In genomic region chr7:16937312-16937711, GRCm38 (mm10) we compare ENCODE assay signal across 11 mouse cellular contexts. TPM values are rescaled to one million over a fixed set of nuclear protein-coding genes. Genes with fewer than 3 reads are reported as not detected.
DNase-seq lines count a peak whose midpoint lies in the region; ATAC-seq and TF ChIP-seq lines count a peak whose summit lies in the region.
"Had no signal": no experiment of that assay in that cellular context is flagged by ENCODE, and none has a peak within 500 bp of the region (broad histone marks: within the 10 kb centered on the region; RNA-seq: fewer than 3 reads in every experiment).

No protein-coding gene starts in this region.

- no peak overlapping the region for H3K9ac ChIP-seq in forebrain, postnatal 0 days
- H3K9ac ChIP-seq in forebrain, embryonic 12.5 days = no peak overlapping the region
- H3K9ac ChIP-seq in lung, embryonic 14.5 days = no peak overlapping the region

- no peak overlapping the region for H3K27ac ChIP-seq in forebrain, postnatal 0 days (ENCODE audit: low read depth, low read length)
- no peak overlapping the region for H3K27ac ChIP-seq in forebrain, embryonic 12.5 days
- no peak overlapping the region for H3K27ac ChIP-seq in lung, embryonic 14.5 days (ENCODE audit: low read depth)
- no peak overlapping the region for H3K27ac ChIP-seq in small intestine, adult 2 months (ENCODE audit: insufficient read depth, low read depth, low read length)

- no peaks in the 10 kb centered on the region for H3K36me3 ChIP-seq in forebrain, postnatal 0 days (ENCODE audit: insufficient read depth)
- H3K36me3 ChIP-seq in forebrain, embryonic 12.5 days (replicated peaks) = no peaks in the 10 kb centered on the region
- H3K36me3 ChIP-seq in lung, embryonic 14.5 days (ENCODE audit: insufficient read depth) = no peaks in the 10 kb centered on the region
- no peaks in the 10 kb centered on the region for H3K36me3 ChIP-seq in G1E (replicated peaks)
- H3K36me3 ChIP-seq in small intestine, adult 2 months (ENCODE audit: control insufficient read depth, insufficient read depth, low read length) = no peaks in the 10 kb centered on the region

- ATAC-seq in forebrain, postnatal 0 days = no peak
- ATAC-seq in forebrain, embryonic 12.5 days (ENCODE audit: low FRiP score) = no peak
- ATAC-seq in lung, embryonic 14.5 days (ENCODE audit: insufficient read depth) = no peak
- ATAC-seq in G1E (ENCODE audit: extremely low read depth, insufficient number of reproducible peaks, low FRiP score, poor library complexity, severe bottlenecking) = no peak

- no peaks in the 10 kb centered on the region for H3K27me3 ChIP-seq in forebrain, postnatal 0 days (ENCODE audit: insufficient read depth, low read length)
- H3K27me3 ChIP-seq in forebrain, embryonic 12.5 days = no peaks in the 10 kb centered on the region
- no peaks in the 10 kb centered on the region for H3K27me3 ChIP-seq in lung, embryonic 14.5 days (ENCODE audit: insufficient read depth, low read length)
- peaks cover 24% of the 10 kb centered on the region for H3K27me3 ChIP-seq in G1E (ENCODE audit: insufficient read depth, low read length)
- H3K27me3 ChIP-seq in small intestine, adult 2 months (ENCODE audit: control insufficient read depth, insufficient read depth, low read length) = no peaks in the 10 kb centered on the region

- TF ChIP-seq POLR2A in small intestine, adult 2 months (IDR thresholded peaks at IDR 0.05; ENCODE audit: low read depth, low read length) = no peak

- peaks cover 27% of the 10 kb centered on the region for H3K4me1 ChIP-seq in forebrain, postnatal 0 days (ENCODE audit: insufficient read depth)
- peaks cover 43% of the 10 kb centered on the region for H3K4me1 ChIP-seq in forebrain, embryonic 12.5 days
- peaks cover 4% of the 10 kb centered on the region for H3K4me1 ChIP-seq in lung, embryonic 14.5 days (ENCODE audit: insufficient read depth)
- peaks cover 1% of the 10 kb centered on the region; the same call in 1 of the 2 replicates for H3K4me1 ChIP-seq in G1E (ENCODE audit: insufficient read depth, low read depth, low read length)
- no peaks in the 10 kb centered on the region for H3K4me1 ChIP-seq in small intestine, adult 2 months (ENCODE audit: control insufficient read depth, insufficient read depth, insufficient read length, low read length)

- peak; percentile 56 for TF ChIP-seq CTCF in forebrain, postnatal 0 days (IDR thresholded peaks at IDR 0.05; ENCODE audit: low read depth)
- TF ChIP-seq CTCF in lung, embryonic 14.5 days (IDR thresholded peaks at IDR 0.05; ENCODE audit: low read depth) = peak; percentile 46
- peak; percentile 52 for TF ChIP-seq CTCF in G1E (IDR thresholded peaks at IDR 0.05; ENCODE audit: low read depth, low read length)
- peak; percentile 52; the same call in 1 of the 2 replicates for TF ChIP-seq CTCF in small intestine, adult 2 months (IDR thresholded peaks at IDR 0.05; ENCODE audit: extremely low read depth, insufficient read length, insufficient replicate concordance, low read depth, low read length)

- no peaks in the 10 kb centered on the region for H3K9me3 ChIP-seq in forebrain, postnatal 0 days (ENCODE audit: low read length)
- H3K9me3 ChIP-seq in forebrain, embryonic 12.5 days = no peaks in the 10 kb centered on the region
- no peaks in the 10 kb centered on the region for H3K9me3 ChIP-seq in lung, embryonic 14.5 days (ENCODE audit: low read depth, low read length)
- no peaks in the 10 kb centered on the region for H3K9me3 ChIP-seq in G1E (replicated peaks)

- H3K4me2 ChIP-seq in forebrain, postnatal 0 days (ENCODE audit: low read depth) = no peak overlapping the region
- no peak overlapping the region for H3K4me2 ChIP-seq in forebrain, embryonic 12.5 days
- no peak overlapping the region for H3K4me2 ChIP-seq in lung, embryonic 14.5 days

- 47% methylated on average over 4 of the region's 4 CpGs for WGBS in forebrain, postnatal 0 days
- WGBS in forebrain, embryonic 12.5 days = 45% methylated on average over 4 of the region's 4 CpGs
- WGBS in lung, embryonic 14.5 days = 45% methylated on average over 4 of the region's 4 CpGs
- WGBS in small intestine, adult 2 months = 49% methylated on average over 4 of the region's 4 CpGs

- no peak overlapping the region for H3K4me3 ChIP-seq in forebrain, postnatal 0 days (ENCODE audit: low read depth, low read length)
- no peak overlapping the region for H3K4me3 ChIP-seq in forebrain, embryonic 12.5 days (replicated peaks)
- no peak overlapping the region for H3K4me3 ChIP-seq in lung, embryonic 14.5 days (ENCODE audit: low read depth, low read length)
- no peak overlapping the region for H3K4me3 ChIP-seq in G1E (ENCODE audit: low read depth, low read length)
- no peak overlapping the region for H3K4me3 ChIP-seq in small intestine, adult 2 months (ENCODE audit: low read depth, low read length)

- no peak for DNase-seq in forebrain, postnatal 0 days
- DNase-seq in lung, embryonic 14.5 days = no peak
- no peak for DNase-seq in lung, postnatal 4 days
- no peak for DNase-seq in G1E (ENCODE audit: low spot score)
- no peak for DNase-seq in gastrocnemius, postnatal 10 days
- DNase-seq in urinary bladder, postnatal 14 days (ENCODE audit: low spot score) = no peak
- DNase-seq: embryo, embryonic 11 days had no signal

RNA-seq across cellular contexts. Expression of gene Pnmal2, which starts 7.2 kb away (rescaled TPM):
- total RNA-seq in forebrain, postnatal 0 days (2014; rRNA removed) = 98.9 and 133 TPM in 2 replicates
- polyA plus RNA-seq in forebrain, postnatal 0 days (2015; fragmentation: Nextera tagmentation; extraction: Ambion mirVana) = 87.5 and 134 TPM in 2 replicates
- polyA plus RNA-seq in forebrain, embryonic 12.5 days (2016; fragmentation: Nextera tagmentation; extraction: Ambion mirVana) = 52.6 and 53.3 TPM in 2 replicates
- 3.1 and 3.3 TPM in 2 replicates for polyA plus RNA-seq in lung, embryonic 14.5 days (2014; fragmentation: Nextera tagmentation; extraction: Ambion mirVana)
- total RNA-seq in G1E (2014; fragmentation: Nextera tagmentation) (not detected in 2 replicates), G1E (2017) (0.06 and 0.22 TPM in 2 replicates)
- not detected in 2 replicates for polyA plus RNA-seq in G1E (2012)
- 1.2 and 1.4 TPM in 2 replicates for polyA plus RNA-seq in small intestine, adult 2 months (2012; rRNA removed)
- 10 to 100 TPM; 20.6 to 24.5 TPM for total RNA-seq in gastrocnemius, postnatal 10 days (2021)
- total RNA-seq: hematopoietic stem cell, adult 5-6 weeks had no signal

RNA-seq across cellular contexts. Expression of gene Calm3, which starts 13.4 kb away (rescaled TPM):
- total RNA-seq in forebrain, postnatal 0 days (2014; rRNA removed) = 1,323 and 1,444 TPM in 2 replicates
- polyA plus RNA-seq in forebrain, postnatal 0 days (2015; fragmentation: Nextera tagmentation; extraction: Ambion mirVana) = 403 and 424 TPM in 2 replicates
- 227 and 234 TPM in 2 replicates for polyA plus RNA-seq in forebrain, embryonic 12.5 days (2016; fragmentation: Nextera tagmentation; extraction: Ambion mirVana)
- 139 and 155 TPM in 2 replicates for polyA plus RNA-seq in lung, embryonic 14.5 days (2014; fragmentation: Nextera tagmentation; extraction: Ambion mirVana)
- total RNA-seq in G1E (2014; fragmentation: Nextera tagmentation) (157 and 166 TPM in 2 replicates), G1E (2017) (313 and 344 TPM in 2 replicates)
- polyA plus RNA-seq in G1E (2012) = 792 and 815 TPM in 2 replicates
- polyA plus RNA-seq in small intestine, adult 2 months (2012; rRNA removed) = 147 and 452 TPM in 2 replicates
- total RNA-seq in gastrocnemius, postnatal 10 days (2021) = 100 to 1,000 TPM; 255 to 271 TPM

RNA-seq across cellular contexts. Expression of gene Pnmal1, which starts 22.2 kb away (rescaled TPM):
- 53.4 and 64.8 TPM in 2 replicates for total RNA-seq in forebrain, postnatal 0 days (2014; rRNA removed)
- polyA plus RNA-seq in forebrain, postnatal 0 days (2015; fragmentation: Nextera tagmentation; extraction: Ambion mirVana) = 51.1 and 61.5 TPM in 2 replicates
- polyA plus RNA-seq in forebrain, embryonic 12.5 days (2016; fragmentation: Nextera tagmentation; extraction: Ambion mirVana) = 32.3 and 37.0 TPM in 2 replicates
- 0.11 and 0.20 TPM in 2 replicates for polyA plus RNA-seq in lung, embryonic 14.5 days (2014; fragmentation: Nextera tagmentation; extraction: Ambion mirVana)
- not detected in 2 replicates for total RNA-seq in G1E (2014; fragmentation: Nextera tagmentation)
- 0.05 TPM in 1 of 2 replicates, not detected in the other for total RNA-seq in G1E (2017)
- polyA plus RNA-seq in G1E (2012) = 0.01 TPM in 1 of 2 replicates, not detected in the other
- polyA plus RNA-seq in small intestine, adult 2 months (2012; rRNA removed) = 0.04 and 0.09 TPM in 2 replicates
- under 1 TPM; 0.16 to 0.21 TPM for total RNA-seq in gastrocnemius, postnatal 10 days (2021)
- total RNA-seq: hematopoietic stem cell, adult 5-6 weeks had no signal
- polyA plus RNA-seq: spleen, adult 2 months had no signal

RNA-seq across cellular contexts. Expression of gene Ptgir, which starts 31.0 kb away (rescaled TPM):
- total RNA-seq in forebrain, postnatal 0 days (2014; rRNA removed) = 0.15 TPM in 1 of 2 replicates, not detected in the other
- polyA plus RNA-seq in forebrain, postnatal 0 days (2015; fragmentation: Nextera tagmentation; extraction: Ambion mirVana) = 0.08 and 0.09 TPM in 2 replicates
- polyA plus RNA-seq in forebrain, embryonic 12.5 days (2016; fragmentation: Nextera tagmentation; extraction: Ambion mirVana) = 0.24 and 0.51 TPM in 2 replicates
- polyA plus RNA-seq in lung, embryonic 14.5 days (2014; fragmentation: Nextera tagmentation; extraction: Ambion mirVana) = 1.3 and 1.6 TPM in 2 replicates
- total RNA-seq in G1E (2014; fragmentation: Nextera tagmentation) = not detected in 2 replicates
- total RNA-seq in G1E (2017) = 3.1 and 3.5 TPM in 2 replicates
- 0.05 and 0.07 TPM in 2 replicates for polyA plus RNA-seq in G1E (2012)
- polyA plus RNA-seq in small intestine, adult 2 months (2012; rRNA removed) = 1.2 and 1.7 TPM in 2 replicates
- total RNA-seq in gastrocnemius, postnatal 10 days (2021) = 1 to 10 TPM; 1.8 to 2.9 TPM

RNA-seq across cellular contexts. Expression of gene Gm42372, which starts 45.6 kb away (rescaled TPM):
- total RNA-seq in forebrain, postnatal 0 days (2014; rRNA removed) = 34.9 and 40.0 TPM in 2 replicates
- polyA plus RNA-seq in forebrain, postnatal 0 days (2015; fragmentation: Nextera tagmentation; extraction: Ambion mirVana) = 4.0 and 5.9 TPM in 2 replicates
- polyA plus RNA-seq in forebrain, embryonic 12.5 days (2016; fragmentation: Nextera tagmentation; extraction: Ambion mirVana) = 1.6 and 1.7 TPM in 2 replicates
- 0.09 and 0.20 TPM in 2 replicates for polyA plus RNA-seq in lung, embryonic 14.5 days (2014; fragmentation: Nextera tagmentation; extraction: Ambion mirVana)
- total RNA-seq in G1E (2014; fragmentation: Nextera tagmentation) (not detected in 2 replicates), G1E (2017) (0.06 and 0.22 TPM in 2 replicates)
- polyA plus RNA-seq in G1E (2012) = not detected in 2 replicates
- 0.05 and 0.14 TPM in 2 replicates for polyA plus RNA-seq in small intestine, adult 2 months (2012; rRNA removed)
- total RNA-seq in gastrocnemius, postnatal 10 days (2021) = under 1 TPM in 1 of 2 experiments, not detected in 1; 0.16 TPM

Comparison
In these comparisons a context has a peak if more than half of its experiments do, and no peak if none do; other contexts are left out.
1. RNA of gene Pnmal2, which starts 7.2 kb away (polyA plus RNA-seq): 87.5 to 134 TPM in forebrain, postnatal 0 days and 52.6 to 53.3 TPM in forebrain, embryonic 12.5 days; 3.1 to 3.3 TPM in lung, embryonic 14.5 days, 1.2 to 1.4 TPM in small intestine, adult 2 months and not detected in G1E; every median in the first group is over 10 times any median in the second.
2. RNA of gene Pnmal1, which starts 22.2 kb away (polyA plus RNA-seq): 51.1 to 61.5 TPM in forebrain, postnatal 0 days and 32.3 to 37.0 TPM in forebrain, embryonic 12.5 days; 0.11 to 0.20 TPM in lung, embryonic 14.5 days, 0.04 to 0.09 TPM in small intestine, adult 2 months and 0.01 TPM in G1E; every median in the first group is over 10 times any median in the second.
3. Peak in every context shown above with its lines, with median percentiles within 50 percentile points of each other: CTCF ChIP-seq.